ENCODE assay signal across 10 mouse cellular contexts in genomic region chr5:64314288-64315052, GRCm38 (mm10).
A peak's percentile ranks its signal among the peaks of the same experiment; 100 is the strongest.
DNase-seq lines count a peak whose midpoint lies in the region; ATAC-seq and TF ChIP-seq lines count a peak whose summit lies in the region.
"Had no signal": no experiment of that assay in that cellular context is flagged by ENCODE, and none has a peak within 500 bp of the region (broad histone marks: within the 10 kb centered on the region; RNA-seq: fewer than 3 reads in every experiment).

No protein-coding gene starts in this region.

- intact Hi-C loops in gastrocnemius, adult 2 months (cut with DNase I): no loop called here
- intact Hi-C loops in heart, postnatal 14 days (cut with DNase I): no loop called here
- intact Hi-C loops in left cerebral cortex, postnatal 10 days (cut with DNase I): no loop called here

- no peak overlapping the region for H3K4me3 ChIP-seq in gastrocnemius, adult 2 months
- no peak overlapping the region for H3K4me3 ChIP-seq in hindbrain, embryonic 15.5 days
- no peak overlapping the region for H3K4me3 ChIP-seq in midbrain, embryonic 15.5 days

- H3K4me2 ChIP-seq in hindbrain, embryonic 15.5 days: no peak overlapping the region
- no peak overlapping the region for H3K4me2 ChIP-seq in midbrain, embryonic 15.5 days

- 11% methylated on average over 6 of the region's 6 CpGs for WGBS in hindbrain, embryonic 15.5 days
- 13% methylated on average over 6 of the region's 6 CpGs for WGBS in midbrain, embryonic 15.5 days

- peak; percentile 64; the same call in 1 of the 2 replicates for ATAC-seq in hindbrain, embryonic 15.5 days (ENCODE audit: low FRiP score, low read depth)
- ATAC-seq in midbrain, embryonic 15.5 days (replicated peaks): peak; percentile 68

- no peaks in the 10 kb centered on the region for H3K27me3 ChIP-seq in hindbrain, embryonic 15.5 days
- H3K27me3 ChIP-seq in midbrain, embryonic 15.5 days (replicated peaks): no peaks in the 10 kb centered on the region

- 0 out of 2 replicates have a peak overlapping the region, but pooled peaks have one; percentile 10 for H3K9ac ChIP-seq in hindbrain, embryonic 15.5 days
- no peak overlapping the region for H3K9ac ChIP-seq in midbrain, embryonic 15.5 days

- H3K27ac ChIP-seq in gastrocnemius, adult 2 months: peak overlapping the region; percentile 41; the same call in 1 of the 2 replicates
- peak overlapping the region; percentile 74 for H3K27ac ChIP-seq in hindbrain, embryonic 15.5 days (replicated peaks)
- H3K27ac ChIP-seq in midbrain, embryonic 15.5 days: peak overlapping the region; percentile 55

- peaks cover 25% of the 10 kb centered on the region for H3K4me1 ChIP-seq in hindbrain, embryonic 15.5 days (replicated peaks)
- peaks cover 13% of the 10 kb centered on the region for H3K4me1 ChIP-seq in midbrain, embryonic 15.5 days

- H3K36me3 ChIP-seq in hindbrain, embryonic 15.5 days: no peaks in the 10 kb centered on the region
- H3K36me3 ChIP-seq in midbrain, embryonic 15.5 days (replicated peaks): no peaks in the 10 kb centered on the region

- no peaks in the 10 kb centered on the region for H3K9me3 ChIP-seq in hindbrain, embryonic 15.5 days
- no peaks in the 10 kb centered on the region for H3K9me3 ChIP-seq in midbrain, embryonic 15.5 days

- no peak for TF ChIP-seq CTCF in gastrocnemius, adult 2 months (IDR thresholded peaks at IDR 0.05)

- no peak for DNase-seq in gastrocnemius, adult 2 months
- DNase-seq in gastrocnemius, adult 18-20 months (ENCODE audit: low spot score): no peak
- peak; percentile 71 for DNase-seq in brain, adult 2 months (ENCODE audit: low read depth, low spot score)
- DNase-seq in spleen, adult 12 weeks (ENCODE audit: low spot score): no peak
- DNase-seq in heart, postnatal 14 days: no peak
- no peak for DNase-seq in left cerebral cortex, postnatal 10 days (ENCODE audit: extremely low spot score in 1 of 2, low spot score in 2 of 2)
- DNase-seq: B cell, adult 2 months; cerebellum, adult 9-10 months had no signal
